Comparison of ENCODE assay signal across 12 mouse cellular contexts in the genomic region with DNA sequence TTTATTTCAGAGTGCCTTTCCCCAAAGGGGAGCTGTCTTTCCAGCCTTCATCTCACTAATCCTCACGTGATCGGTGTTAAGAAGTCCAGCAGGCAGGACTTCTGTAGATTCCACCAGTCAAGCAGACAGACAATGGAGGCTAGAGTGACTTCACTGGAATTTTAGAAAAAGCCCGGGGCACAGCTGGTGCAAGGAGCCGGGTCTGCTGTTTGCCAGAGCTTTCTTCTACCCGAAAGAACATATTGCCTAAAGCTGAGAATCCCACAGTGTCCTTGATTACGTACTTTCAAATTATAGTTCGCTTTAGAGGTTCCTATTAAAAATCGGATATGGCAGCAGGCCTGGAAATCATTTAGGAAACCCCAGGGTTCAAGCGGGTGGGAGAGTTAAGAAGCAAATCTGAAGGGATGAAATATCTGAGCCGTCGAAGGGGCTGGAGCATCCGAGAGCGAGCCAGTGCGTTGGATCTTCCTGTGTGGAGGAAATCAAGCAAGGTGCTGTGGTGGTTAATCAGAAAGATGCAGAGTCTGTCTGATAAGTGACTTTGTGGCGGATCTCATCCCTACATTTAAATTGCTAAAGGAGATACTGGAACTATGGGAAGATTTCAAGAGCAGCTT.
DNase-seq lines count a peak whose midpoint lies in the region; ATAC-seq and TF ChIP-seq lines count a peak whose summit lies in the region.
"Had no signal": no experiment of that assay in that cellular context is flagged by ENCODE, and none has a peak within 500 bp of the region (broad histone marks: within the 10 kb centered on the region; RNA-seq: fewer than 3 reads in every experiment).

No protein-coding gene starts in this region.

- no peaks in the 10 kb centered on the region for H3K36me3 ChIP-seq in embryonic facial prominence, embryonic 13.5 days
- H3K36me3 ChIP-seq in hindbrain, embryonic 14.5 days (replicated peaks; ENCODE audit: control insufficient read depth, insufficient read depth), result no peaks in the 10 kb centered on the region
- no peaks in the 10 kb centered on the region for H3K36me3 ChIP-seq in neural tube, embryonic 13.5 days
- no peaks in the 10 kb centered on the region for H3K36me3 ChIP-seq in heart, embryonic 12.5 days
- H3K36me3 ChIP-seq: stomach, embryonic 15.5 days had no signal

- DNase-seq in layer of hippocampus, adult 2 months (ENCODE audit: low spot score in 2 of 2), result peak in 1 of 2 experiments; percentile 13
- no peak for DNase-seq in layer of hippocampus, adult 9-11 months
- peak; percentile 41 for DNase-seq in hindbrain, embryonic 14.5 days (ENCODE audit: low spot score)
- DNase-seq in cerebellum, adult 9-11 months, result no peak
- no peak for DNase-seq in cerebellum, adult 11 months
- DNase-seq: heart, adult 11 months; right cerebral cortex, adult 18-20 months had no signal

- peak overlapping the region; percentile 26 for H3K4me3 ChIP-seq in layer of hippocampus, adult 2 months
- no peak overlapping the region for H3K4me3 ChIP-seq in embryonic facial prominence, embryonic 13.5 days
- no peak overlapping the region for H3K4me3 ChIP-seq in hindbrain, embryonic 14.5 days (replicated peaks; ENCODE audit: low read length)
- no peak overlapping the region for H3K4me3 ChIP-seq in neural tube, embryonic 13.5 days
- no peak overlapping the region for H3K4me3 ChIP-seq in heart, embryonic 12.5 days
- H3K4me3 ChIP-seq: megakaryocyte, embryonic 14.5 days; stomach, embryonic 15.5 days had no signal

- peak overlapping the region; percentile 43 for H3K4me2 ChIP-seq in embryonic facial prominence, embryonic 13.5 days
- H3K4me2 ChIP-seq in hindbrain, embryonic 14.5 days (replicated peaks), result 0 out of 2 replicates have a peak overlapping the region, but pooled peaks have one; percentile 4
- 0 out of 2 replicates have a peak overlapping the region, but pooled peaks have one; percentile 1 for H3K4me2 ChIP-seq in neural tube, embryonic 13.5 days
- H3K4me2 ChIP-seq in heart, embryonic 12.5 days, result no peak overlapping the region
- H3K4me2 ChIP-seq: stomach, embryonic 15.5 days had no signal

- no peaks in the 10 kb centered on the region for H3K27me3 ChIP-seq in embryonic facial prominence, embryonic 13.5 days
- H3K27me3 ChIP-seq in hindbrain, embryonic 14.5 days (ENCODE audit: control insufficient read depth, insufficient read depth, low read length), result no peaks in the 10 kb centered on the region
- H3K27me3 ChIP-seq in neural tube, embryonic 13.5 days, result no peaks in the 10 kb centered on the region
- H3K27me3 ChIP-seq in heart, embryonic 12.5 days (replicated peaks), result no peaks in the 10 kb centered on the region
- H3K27me3 ChIP-seq: megakaryocyte, embryonic 14.5 days; stomach, embryonic 15.5 days had no signal

- no peak overlapping the region for H3K27ac ChIP-seq in layer of hippocampus, adult 2 months
- peak overlapping the region; percentile 62; the same call in 1 of the 2 replicates for H3K27ac ChIP-seq in embryonic facial prominence, embryonic 13.5 days
- H3K27ac ChIP-seq in hindbrain, embryonic 14.5 days, result peak overlapping the region; percentile 74
- H3K27ac ChIP-seq in neural tube, embryonic 13.5 days (replicated peaks), result peak overlapping the region; percentile 73
- H3K27ac ChIP-seq in heart, embryonic 12.5 days (ENCODE audit: poor library complexity, severe bottlenecking), result no peak overlapping the region
- H3K27ac ChIP-seq: stomach, embryonic 15.5 days had no signal

- 17% methylated on average over 15 of the region's 15 CpGs for WGBS in embryonic facial prominence, embryonic 13.5 days
- WGBS in hindbrain, embryonic 14.5 days, result 44% methylated on average over 15 of the region's 15 CpGs
- 52% methylated on average over 15 of the region's 15 CpGs for WGBS in neural tube, embryonic 13.5 days
- 72% methylated on average over 15 of the region's 15 CpGs for WGBS in heart, embryonic 12.5 days

- no peaks in the 10 kb centered on the region for H3K9me3 ChIP-seq in embryonic facial prominence, embryonic 13.5 days
- H3K9me3 ChIP-seq in hindbrain, embryonic 14.5 days (ENCODE audit: control insufficient read depth, low read length), result no peaks in the 10 kb centered on the region
- no peaks in the 10 kb centered on the region for H3K9me3 ChIP-seq in neural tube, embryonic 13.5 days
- no peaks in the 10 kb centered on the region for H3K9me3 ChIP-seq in heart, embryonic 12.5 days (replicated peaks)
- H3K9me3 ChIP-seq: stomach, embryonic 15.5 days had no signal

- H3K9ac ChIP-seq in embryonic facial prominence, embryonic 13.5 days, result no peak overlapping the region
- no peak overlapping the region for H3K9ac ChIP-seq in hindbrain, embryonic 14.5 days
- no peak overlapping the region for H3K9ac ChIP-seq in neural tube, embryonic 13.5 days
- no peak overlapping the region for H3K9ac ChIP-seq in heart, embryonic 12.5 days
- H3K9ac ChIP-seq: stomach, embryonic 15.5 days had no signal

- H3K4me1 ChIP-seq in embryonic facial prominence, embryonic 13.5 days, result peaks cover 8% of the 10 kb centered on the region
- H3K4me1 ChIP-seq in hindbrain, embryonic 14.5 days (replicated peaks; ENCODE audit: control insufficient read depth, insufficient read depth, low read length), result no peaks in the 10 kb centered on the region
- peaks cover 9% of the 10 kb centered on the region; the same call in 1 of the 2 replicates for H3K4me1 ChIP-seq in neural tube, embryonic 13.5 days (replicated peaks)
- H3K4me1 ChIP-seq in heart, embryonic 12.5 days (replicated peaks), result no peaks in the 10 kb centered on the region
- H3K4me1 ChIP-seq: megakaryocyte, embryonic 14.5 days; stomach, embryonic 15.5 days had no signal

- no peak for TF ChIP-seq CTCF in layer of hippocampus, adult 2 months (conservative IDR thresholded peaks at IDR 0.05)

- ATAC-seq in embryonic facial prominence, embryonic 13.5 days (ENCODE audit: insufficient number of reproducible peaks, insufficient read depth, low FRiP score, low TSS enrichment, low read depth), result 0 out of 2 replicates have a peak, but pooled peaks have one; percentile 20
- ATAC-seq in hindbrain, embryonic 14.5 days (ENCODE audit: low FRiP score), result peak; percentile 79
- no peak; the same call in 1 of the 2 replicates for ATAC-seq in neural tube, embryonic 13.5 days (ENCODE audit: low read depth)
- no peak for ATAC-seq in heart, embryonic 12.5 days (ENCODE audit: insufficient number of reproducible peaks, low FRiP score)

Comparison
In these comparisons a context has a peak if more than half of its experiments do, and no peak if none do; other contexts are left out.
1. H3K27ac ChIP-seq: peak in embryonic facial prominence, embryonic 13.5 days (single experiment), hindbrain, embryonic 14.5 days (single experiment) and neural tube, embryonic 13.5 days (single experiment); none in layer of hippocampus, adult 2 months (single experiment) and heart, embryonic 12.5 days (single experiment).
2. ATAC-seq: peak in embryonic facial prominence, embryonic 13.5 days (single experiment) and hindbrain, embryonic 14.5 days (single experiment); none in neural tube, embryonic 13.5 days (single experiment) and heart, embryonic 12.5 days (single experiment).